Mouse (Mus musculus): ENCODE data around the gene Plb1. TPM values are rescaled to one million over a fixed set of nuclear protein-coding genes. Genes with fewer than 3 reads are reported as not detected.

Gene Plb1
- polyA plus RNA-seq, 1 experiment from 2014 or later, result 1.2 TPM

DNA sequence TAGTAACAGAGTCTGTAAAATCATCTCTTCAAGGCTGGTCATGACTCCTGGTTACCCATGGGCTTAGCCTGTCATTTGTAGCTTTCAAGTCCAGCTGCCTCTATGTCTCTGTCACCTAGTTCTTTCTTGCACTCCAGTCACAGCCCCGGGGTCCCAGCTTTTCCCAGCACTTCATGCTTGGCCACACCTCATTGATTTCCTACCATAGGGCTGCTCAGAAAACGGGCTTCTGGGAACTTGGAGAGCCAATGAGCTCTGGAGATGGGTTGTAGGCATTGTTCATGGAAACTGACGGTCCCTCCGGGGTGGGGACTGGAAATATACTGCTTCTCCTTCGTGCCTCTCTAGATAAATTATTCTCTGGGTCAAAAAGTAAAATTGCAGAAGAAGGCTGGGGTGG is 28.2 kb downstream of the Plb1 start:
- Histone ChIP-seq H3K27ac (no peak overlapping the region), H3K4me2 (no peak overlapping the region), H3K36me3 (no peaks in the 10 kb centered on the region), H3K9ac (no peak overlapping the region), H3K27me3 (no peaks in the 10 kb centered on the region), H3K9me3 (no peaks in the 10 kb centered on the region), H3K4me1 (no peaks in the 10 kb centered on the region), H3K4me3 (no peak overlapping the region)
- WGBS, result 54% methylated on average over 5 of the region's 5 CpGs
- no peak for ATAC-seq (ENCODE audit: insufficient number of reproducible peaks, insufficient read depth, low FRiP score, low TSS enrichment, low read depth)

DNA sequence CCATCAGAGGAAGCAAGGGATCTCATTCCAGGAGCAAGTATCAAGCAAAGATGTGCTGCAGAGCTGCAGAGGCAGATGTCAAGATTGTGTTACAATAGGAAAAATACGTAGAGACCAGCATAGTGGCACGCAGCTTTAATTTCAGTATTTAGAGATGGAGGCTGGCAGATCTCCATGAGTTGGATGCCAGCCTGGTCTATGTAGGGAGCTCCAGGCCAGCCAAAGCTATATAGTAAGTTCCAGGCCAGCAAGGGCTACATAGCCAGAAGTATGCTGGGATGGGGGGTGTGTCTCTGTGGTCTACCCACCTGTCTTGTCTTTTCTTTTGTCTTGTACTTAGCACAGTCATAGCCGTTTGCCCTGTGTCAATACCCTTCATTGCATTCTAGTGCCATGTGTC is 28.7 kb downstream of the Plb1 start:
- no peaks in the 10 kb centered on the region for H3K36me3 ChIP-seq
- no peaks in the 10 kb centered on the region for H3K9me3 ChIP-seq
- H3K27ac ChIP-seq, result no peak overlapping the region
- ATAC-seq (ENCODE audit: insufficient number of reproducible peaks, insufficient read depth, low FRiP score, low TSS enrichment, low read depth), result no peak
- H3K9ac ChIP-seq, result no peak overlapping the region
- H3K27me3 ChIP-seq, result no peaks in the 10 kb centered on the region
- no peaks in the 10 kb centered on the region for H3K4me1 ChIP-seq
- no peak overlapping the region for H3K4me2 ChIP-seq
- WGBS, result 84% methylated on average over 3 of the region's 3 CpGs
- no peak overlapping the region for H3K4me3 ChIP-seq

GRCm38 (mm10) chr5:32262534-32262933 is 30.0 kb downstream of the Plb1 start:
- H3K9ac ChIP-seq, result no peak overlapping the region
- H3K27ac ChIP-seq, result no peak overlapping the region
- H3K27me3 ChIP-seq, result no peaks in the 10 kb centered on the region
- H3K4me2 ChIP-seq, result no peak overlapping the region
- no peaks in the 10 kb centered on the region for H3K4me1 ChIP-seq
- H3K4me3 ChIP-seq, result no peak overlapping the region
- WGBS, result 82% methylated on average over 4 of the region's 4 CpGs
- ATAC-seq (ENCODE audit: insufficient number of reproducible peaks, insufficient read depth, low FRiP score, low TSS enrichment, low read depth), result no peak
- H3K36me3 ChIP-seq, result no peaks in the 10 kb centered on the region
- H3K9me3 ChIP-seq, result peaks cover 3% of the 10 kb centered on the region; the same call in 1 of the 2 replicates

- H3K4me3 ChIP-seq, result no peak overlapping the region
- H3K36me3 ChIP-seq, result no peaks in the 10 kb centered on the region
- WGBS, result 40% methylated on average over 7 of the region's 7 CpGs
- H3K4me2 ChIP-seq, result no peak overlapping the region
- ATAC-seq (ENCODE audit: insufficient number of reproducible peaks, insufficient read depth, low FRiP score, low TSS enrichment, low read depth), result no peak
- no peak overlapping the region for H3K27ac ChIP-seq
- H3K4me1 ChIP-seq, result peaks cover 16% of the 10 kb centered on the region
- H3K9me3 ChIP-seq, result no peaks in the 10 kb centered on the region; the same call in 1 of the 2 replicates
- H3K27me3 ChIP-seq, result no peaks in the 10 kb centered on the region
- H3K9ac ChIP-seq, result no peak overlapping the region
These were observed 40.0 kb downstream of the Plb1 start for GRCm38 (mm10) chr5:32272502-32272901.

DNA sequence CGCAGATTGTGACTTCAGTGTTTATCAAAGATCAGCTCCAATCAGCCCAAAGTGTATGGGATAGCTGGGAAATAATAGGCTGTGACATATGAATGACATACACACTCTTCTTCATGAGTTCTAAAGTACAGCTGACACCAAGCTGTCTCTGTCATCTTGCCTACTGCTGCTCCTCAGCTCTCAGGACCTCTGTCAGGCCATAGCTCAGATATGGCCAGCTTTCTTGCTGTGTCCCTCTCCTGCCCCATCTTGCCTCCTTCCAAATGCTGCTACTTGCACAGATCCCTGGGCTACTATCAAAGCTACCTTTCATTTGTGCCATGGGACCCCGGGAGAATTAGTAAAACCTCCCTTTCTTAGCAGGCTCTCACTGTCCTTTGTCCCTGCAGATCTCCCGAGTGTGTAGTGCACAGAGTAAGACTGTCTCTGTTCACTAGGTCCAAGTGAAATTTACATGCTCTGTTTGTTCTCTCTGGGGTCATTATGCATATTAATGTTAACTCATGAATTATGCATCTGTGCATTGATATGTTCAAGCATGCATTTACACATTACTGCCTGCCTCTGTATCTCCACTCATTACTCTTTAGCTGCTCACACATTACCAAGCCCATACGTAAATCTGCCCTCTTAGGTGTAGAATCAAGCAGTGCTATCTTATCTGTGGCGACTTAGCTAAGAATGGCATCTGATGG is 45.6 kb downstream of the Plb1 start:
- no peak for ATAC-seq (ENCODE audit: insufficient number of reproducible peaks, insufficient read depth, low FRiP score, low TSS enrichment, low read depth)
- 67% methylated on average over 5 of the region's 5 CpGs for WGBS
- H3K4me1 ChIP-seq, result peaks cover 16% of the 10 kb centered on the region

DNA sequence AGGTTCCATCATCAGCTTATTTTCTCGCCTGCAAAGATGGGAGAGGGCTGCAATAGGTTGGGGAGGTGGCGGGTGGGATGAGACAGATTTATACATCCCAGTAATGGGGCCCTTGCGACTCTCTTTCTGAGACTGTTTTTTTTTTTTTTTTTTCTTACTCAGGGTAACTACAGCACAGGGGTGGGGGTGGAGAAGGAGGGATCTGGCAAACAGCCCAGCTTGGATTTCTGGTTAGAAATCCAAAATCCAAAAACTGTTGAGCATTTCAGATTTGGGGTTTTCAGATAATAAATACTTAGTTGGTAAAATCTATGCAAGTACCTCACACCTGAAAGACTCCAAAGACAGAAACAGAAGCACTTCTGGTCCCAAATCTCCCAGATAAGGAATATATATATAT is 47.6 kb downstream of the Plb1 start:
- Histone ChIP-seq H3K4me3 (no peak overlapping the region), H3K4me1 (peaks cover 16% of the 10 kb centered on the region), H3K36me3 (no peaks in the 10 kb centered on the region), H3K9me3 (no peaks in the 10 kb centered on the region), H3K27me3 (no peaks in the 10 kb centered on the region), H3K9ac (no peak overlapping the region), H3K4me2 (no peak overlapping the region), H3K27ac (no peak overlapping the region)
- ATAC-seq (ENCODE audit: insufficient number of reproducible peaks, insufficient read depth, low FRiP score, low TSS enrichment, low read depth), result no peak
- WGBS, result 51% methylated on average over 3 of the region's 3 CpGs

More for the DNA sequence above, 45.6 kb downstream of the Plb1 start:
- no peak overlapping the region for H3K9ac ChIP-seq
- no peaks in the 10 kb centered on the region for H3K9me3 ChIP-seq
- H3K4me3 ChIP-seq, result no peak overlapping the region
- H3K27me3 ChIP-seq, result no peaks in the 10 kb centered on the region
- H3K36me3 ChIP-seq, result no peaks in the 10 kb centered on the region
- H3K27ac ChIP-seq, result no peak overlapping the region
- H3K4me2 ChIP-seq, result no peak overlapping the region

DNA sequence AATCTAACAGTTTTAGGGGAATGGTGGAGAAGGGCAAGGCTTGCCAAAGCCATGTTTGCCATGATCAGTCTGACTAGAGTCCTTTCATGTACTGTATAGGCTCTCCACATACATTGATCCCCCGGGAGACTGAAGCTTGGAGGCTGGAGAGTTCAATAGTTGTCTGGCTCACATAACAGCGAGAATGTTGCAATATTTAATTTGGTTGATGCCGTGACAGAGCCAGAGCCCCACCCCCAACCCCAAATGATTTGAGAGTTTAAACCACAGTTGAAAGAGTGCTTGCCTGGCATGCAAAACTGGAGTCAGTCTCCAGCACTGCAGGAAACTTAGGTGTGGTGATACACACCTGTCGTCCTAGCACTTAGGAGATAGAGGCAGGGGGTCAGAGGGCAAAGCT is 49.8 kb downstream of the Plb1 start:
- 39% methylated on average over 4 of the region's 4 CpGs for whole genome bisulfite sequencing
- no peak overlapping the region for H3K9ac ChIP-seq
- ATAC-seq (ENCODE audit: insufficient number of reproducible peaks, insufficient read depth, low FRiP score, low TSS enrichment, low read depth), result no peak
- no peaks in the 10 kb centered on the region for H3K9me3 ChIP-seq
- no peak overlapping the region for H3K4me2 ChIP-seq
- H3K36me3 ChIP-seq, result no peaks in the 10 kb centered on the region
- no peak overlapping the region for H3K27ac ChIP-seq
- H3K4me3 ChIP-seq, result no peak overlapping the region
- H3K4me1 ChIP-seq, result peaks cover 16% of the 10 kb centered on the region
- no peaks in the 10 kb centered on the region for H3K27me3 ChIP-seq

DNA sequence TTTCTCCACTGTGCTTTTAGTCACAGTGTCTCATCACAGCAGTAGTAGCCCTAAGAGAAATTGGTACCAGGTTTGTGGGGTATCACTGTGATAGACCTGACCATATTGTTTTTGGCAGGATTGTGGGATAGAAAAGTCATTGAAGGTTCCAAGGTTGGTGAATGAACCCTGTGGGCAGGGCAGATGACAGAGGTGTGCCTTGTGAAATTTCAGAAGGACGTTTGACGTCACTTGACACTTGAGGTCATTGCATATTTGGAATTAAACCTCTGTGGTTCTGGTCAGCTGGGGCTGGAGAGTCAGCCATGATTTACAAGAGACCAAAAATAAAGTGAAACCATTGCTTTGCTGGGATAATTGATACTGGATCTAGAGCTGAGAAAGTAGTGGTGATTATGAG is 50.9 kb downstream of the Plb1 start:
- Histone ChIP-seq H3K4me2 (no peak overlapping the region), H3K4me3 (no peak overlapping the region), H3K27me3 (no peaks in the 10 kb centered on the region), H3K4me1 (peaks cover 16% of the 10 kb centered on the region), H3K9me3 (no peaks in the 10 kb centered on the region), H3K9ac (no peak overlapping the region), H3K36me3 (no peaks in the 10 kb centered on the region), H3K27ac (no peak overlapping the region)
- ATAC-seq (ENCODE audit: insufficient number of reproducible peaks, insufficient read depth, low FRiP score, low TSS enrichment, low read depth), result no peak
- 78% methylated on average over 2 of the region's 2 CpGs for WGBS

GRCm38 (mm10) chr5:32286315-32286714 is 53.8 kb downstream of the Plb1 start:
- Histone ChIP-seq H3K9me3 (no peaks in the 10 kb centered on the region), H3K9ac (no peak overlapping the region), H3K4me1 (peaks cover 8% of the 10 kb centered on the region), H3K27ac (no peak overlapping the region), H3K36me3 (no peaks in the 10 kb centered on the region), H3K4me2 (no peak overlapping the region), H3K4me3 (no peak overlapping the region), H3K27me3 (no peaks in the 10 kb centered on the region)
- no peak for ATAC-seq (ENCODE audit: insufficient number of reproducible peaks, insufficient read depth, low FRiP score, low TSS enrichment, low read depth)
- WGBS, result 70% methylated on average over 4 of the region's 4 CpGs

GRCm38 (mm10) chr5:32288021-32288420 is 55.5 kb downstream of the Plb1 start:
- Histone ChIP-seq H3K4me2 (no peak overlapping the region), H3K27me3 (no peaks in the 10 kb centered on the region), H3K9me3 (no peaks in the 10 kb centered on the region), H3K4me3 (no peak overlapping the region), H3K27ac (no peak overlapping the region), H3K36me3 (no peaks in the 10 kb centered on the region), H3K9ac (no peak overlapping the region), H3K4me1 (no peaks in the 10 kb centered on the region)
- ATAC-seq (ENCODE audit: insufficient number of reproducible peaks, insufficient read depth, low FRiP score, low TSS enrichment, low read depth), result no peak

DNA sequence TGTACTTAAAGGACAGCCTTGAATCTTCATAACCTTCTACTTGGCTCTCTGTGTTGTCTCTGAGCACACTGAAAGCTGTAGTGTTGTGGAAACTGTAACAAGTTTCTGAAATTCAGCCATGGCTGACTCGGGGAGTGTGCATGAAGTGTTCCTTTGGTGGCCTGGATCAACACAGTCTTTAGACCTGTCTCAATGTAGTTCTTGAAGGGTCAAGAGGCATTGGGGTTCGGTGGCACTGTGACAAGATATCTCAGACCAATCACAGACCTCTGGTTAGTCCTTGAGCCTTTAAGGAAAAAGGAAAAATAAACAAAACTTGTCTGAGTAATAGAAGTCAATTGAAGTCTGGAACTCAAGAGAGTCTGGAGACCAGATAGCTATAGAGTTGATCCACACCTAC is 58.8 kb downstream of the Plb1 start:
- H3K4me2 ChIP-seq, result no peak overlapping the region
- no peak for ATAC-seq (ENCODE audit: insufficient number of reproducible peaks, insufficient read depth, low FRiP score, low TSS enrichment, low read depth)
- no peaks in the 10 kb centered on the region for H3K36me3 ChIP-seq
- 76% methylated on average over 2 of the region's 2 CpGs for WGBS
- H3K27ac ChIP-seq, result no peak overlapping the region
- H3K9me3 ChIP-seq, result no peaks in the 10 kb centered on the region
- H3K4me1 ChIP-seq, result no peaks in the 10 kb centered on the region
- H3K27me3 ChIP-seq, result no peaks in the 10 kb centered on the region
- H3K9ac ChIP-seq, result no peak overlapping the region
- no peak overlapping the region for H3K4me3 ChIP-seq

DNA sequence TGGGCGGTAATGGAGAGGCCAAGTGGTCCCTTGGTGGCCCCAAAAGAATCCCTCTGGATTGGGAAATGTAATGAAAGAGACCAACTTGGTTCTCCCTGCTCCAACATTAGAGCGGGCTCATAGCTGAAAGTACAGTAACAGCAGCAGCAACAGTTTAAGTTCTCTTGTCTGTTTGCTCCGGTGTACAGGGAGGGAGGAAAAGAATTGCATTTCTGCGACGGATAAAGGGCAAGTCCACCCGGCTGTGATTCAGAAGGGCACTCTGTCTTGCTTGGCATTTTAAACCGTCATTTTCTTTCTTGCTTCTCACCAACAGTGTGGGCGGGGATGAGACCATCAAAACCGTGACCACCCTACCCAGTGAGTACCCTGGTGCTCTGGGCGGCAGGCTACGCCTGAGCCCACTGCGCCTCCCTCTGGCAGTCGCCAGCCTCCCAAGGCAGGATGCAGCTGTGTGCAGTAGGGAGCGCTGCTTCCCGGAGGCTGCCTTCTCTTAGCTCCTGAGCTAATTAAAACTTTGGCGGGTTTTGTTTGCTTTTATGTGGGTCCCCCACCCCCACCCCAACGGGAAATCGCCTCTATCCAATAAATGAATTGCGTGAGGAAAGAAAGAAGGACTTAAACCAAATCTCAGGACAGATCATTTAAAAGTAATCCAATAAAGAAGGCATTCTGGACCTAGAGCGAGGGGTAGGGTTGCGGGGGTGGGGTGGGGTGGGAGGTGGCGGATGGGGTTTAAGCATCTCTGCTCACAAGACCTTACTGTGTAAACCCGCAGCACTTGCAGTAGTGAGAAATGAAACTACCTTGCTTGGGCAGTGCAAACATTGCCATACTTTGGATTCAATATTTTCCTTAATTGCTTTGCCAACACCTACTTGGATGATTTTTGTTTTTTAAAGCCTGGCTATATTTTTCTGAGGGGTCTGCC is 70.7 kb downstream of the Plb1 start:
- H3K9me3 ChIP-seq, result no peaks in the 10 kb centered on the region
- peak overlapping the region; percentile 61 for H3K9ac ChIP-seq
- H3K27ac ChIP-seq, result no peak overlapping the region
- no peaks in the 10 kb centered on the region for H3K27me3 ChIP-seq
- ATAC-seq (ENCODE audit: insufficient number of reproducible peaks, insufficient read depth, low FRiP score, low TSS enrichment, low read depth), result peak; percentile 89
- H3K4me2 ChIP-seq, result peak overlapping the region; percentile 57
- WGBS, result 8% methylated on average over 23 of the region's 23 CpGs
- 0 out of 2 replicates have a peak, but pooled peaks cover 5% of the 10 kb centered on the region for H3K4me1 ChIP-seq
- no peaks in the 10 kb centered on the region for H3K36me3 ChIP-seq
- peak overlapping the region; percentile 33 for H3K4me3 ChIP-seq

Measured in embryonic facial prominence, embryonic 13.5 days (tissue).